ENCODE assay signal across 29 mouse cellular contexts in the genomic region with DNA sequence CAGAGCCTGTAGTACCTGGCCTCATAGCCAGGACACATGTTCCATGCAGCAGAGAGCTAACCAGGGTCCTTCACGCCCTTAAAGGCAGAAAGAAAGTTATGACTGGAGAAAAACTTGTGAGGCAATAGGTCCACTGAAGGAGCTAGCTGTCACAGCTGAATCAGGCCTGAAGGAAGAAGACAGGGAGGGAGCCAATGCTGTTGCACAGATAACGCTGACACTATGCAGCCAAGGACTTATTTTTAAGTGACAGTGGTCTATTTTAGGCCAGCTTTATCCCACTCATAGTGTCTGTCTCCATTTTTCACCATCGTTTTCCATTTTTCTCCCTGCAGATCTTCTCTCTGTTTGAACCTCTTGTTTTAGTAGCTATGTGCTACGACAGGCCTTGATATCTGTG.
DNase-seq lines count a peak whose midpoint lies in the region; ATAC-seq lines count a peak whose summit lies in the region.
"Had no signal": no experiment of that assay in that cellular context is flagged by ENCODE, and none has a peak within 500 bp of the region (broad histone marks: within the 10 kb centered on the region; RNA-seq: fewer than 3 reads in every experiment).

No protein-coding gene starts in this region.

- no peaks in the 10 kb centered on the region for H3K9me3 ChIP-seq in heart, embryonic 10.5 days
- 0 out of 2 replicates have a peak, but pooled peaks cover 3% of the 10 kb centered on the region for H3K9me3 ChIP-seq in megakaryocyte, embryonic 14.5 days
- H3K9me3 ChIP-seq: embryonic facial prominence, embryonic 13.5 days; embryonic facial prominence, embryonic 15.5 days; forebrain, embryonic 12.5 days; G1E had no signal

- H3K27ac ChIP-seq in heart, embryonic 10.5 days = no peak overlapping the region
- H3K27ac ChIP-seq: embryonic facial prominence, embryonic 13.5 days; embryonic facial prominence, embryonic 15.5 days; forebrain, embryonic 10.5 days; forebrain, embryonic 12.5 days had no signal

- H3K4me3 ChIP-seq in heart, embryonic 10.5 days = no peak overlapping the region
- H3K4me3 ChIP-seq in megakaryocyte, embryonic 14.5 days (replicated peaks) = peak overlapping the region; percentile 26
- H3K4me3 ChIP-seq: embryonic facial prominence, embryonic 13.5 days; embryonic facial prominence, embryonic 15.5 days; erythroblast, embryonic 14.5 days; forebrain, embryonic 10.5 days; forebrain, embryonic 12.5 days had no signal

- H3K4me1 ChIP-seq in heart, embryonic 10.5 days = peaks cover 33% of the 10 kb centered on the region
- H3K4me1 ChIP-seq in megakaryocyte, embryonic 14.5 days = peaks cover 91% of the 10 kb centered on the region
- H3K4me1 ChIP-seq: embryonic facial prominence, embryonic 13.5 days; embryonic facial prominence, embryonic 15.5 days; forebrain, embryonic 12.5 days had no signal

- WGBS in heart, embryonic 10.5 days = 55% methylated on average over 4 of the region's 4 CpGs

- ATAC-seq in frontal cortex, adult (ENCODE audit: low TSS enrichment) = peak; percentile 84
- ATAC-seq in megakaryocyte, adult 5-6 weeks (ENCODE audit: poor library complexity, severe bottlenecking) = no peak
- ATAC-seq: activated CD4-positive, CD25-positive, alpha-beta regulatory T cell, adult 4 months; CD4-positive, CD25-positive, alpha-beta regulatory T cell, adult 4 months; forebrain, embryonic 14.5 days; Patski had no signal

- H3K27me3 ChIP-seq in heart, embryonic 10.5 days (ENCODE audit: insufficient read depth, poor library complexity, severe bottlenecking) = no peaks in the 10 kb centered on the region
- peaks cover 10% of the 10 kb centered on the region for H3K27me3 ChIP-seq in megakaryocyte, embryonic 14.5 days (replicated peaks)
- H3K27me3 ChIP-seq: CH12.LX; embryonic facial prominence, embryonic 13.5 days; embryonic facial prominence, embryonic 15.5 days; forebrain, embryonic 12.5 days; Patski had no signal

- DNase-seq in frontal cortex, postnatal 10 days (ENCODE audit: low spot score in 2 of 2) = no peak
- peak; percentile 60 for DNase-seq in heart, embryonic 10.5 days (ENCODE audit: low spot score)
- DNase-seq in heart, postnatal 10 days = no peak
- DNase-seq in brain, adult 2 months (ENCODE audit: low read depth, low spot score) = peak; percentile 45
- DNase-seq: adrenal gland, adult 8-10 months; adrenal gland, postnatal 14 days; adrenal gland, postnatal 36 days; B cell, adult 2 months; cerebellum, adult 11 months; cerebellum, adult 18-20 months; cerebellum, adult 8-10 months; cerebellum, adult 9-11 months; cerebellum, postnatal 14 days; cerebellum, postnatal 36 days; embryo, embryonic 11 days had no signal

- intact Hi-C loops in heart, postnatal 10 days (cut with DNase I) = no loop called here

- H3K36me3 ChIP-seq in heart, embryonic 10.5 days = no peaks in the 10 kb centered on the region
- peaks cover 3% of the 10 kb centered on the region for H3K36me3 ChIP-seq in megakaryocyte, embryonic 14.5 days (replicated peaks; ENCODE audit: low read length)
- H3K36me3 ChIP-seq: embryonic facial prominence, embryonic 13.5 days; embryonic facial prominence, embryonic 15.5 days; forebrain, embryonic 10.5 days; forebrain, embryonic 12.5 days; G1E had no signal

Comparison
In these comparisons a context has a peak if more than half of its experiments do, and no peak if none do; other contexts are left out.
1. DNase-seq: peak in heart, embryonic 10.5 days (single experiment) and brain, adult 2 months (single experiment); none in frontal cortex, postnatal 10 days (0 of 2) and heart, postnatal 10 days (0 of 2).